Mouse (Mus musculus) limb, embryonic 11.5 days (tissue): ENCODE measurements around the gene Cox10. TPM values are rescaled to one million over a fixed set of nuclear protein-coding genes. Genes with fewer than 3 reads are reported as not detected.

Experiments used
- ATAC-seq: fragments of 200-750 bp; cut with Nextera tagmentation; 2 replicates; pipeline ENCODE4 v1.8.0; 2017; ENCODE audit warnings: low read depth; ENCODE audit not compliant: insufficient number of reproducible peaks, low FRiP score, low TSS enrichment
- DNase-seq: peaks from one replicate; pipeline ENCODE4 v3.0.0-alpha.2; 2015; ENCODE audit warnings: low spot score
- H3K27ac ChIP-seq: fragments of 300-500 bp; sonication (generic); replicated peaks from 2 replicates; pipeline ENCODE4 v1.5.1; 2014; ENCODE audit warnings: low read depth, mild to moderate bottlenecking, low read length
- H3K27me3 ChIP-seq: fragments of 300-500 bp; sonication (generic); 2 replicates; pipeline ENCODE4 v1.6.1; 2014; ENCODE audit warnings: mild to moderate bottlenecking, low read length, mixed read lengths; ENCODE audit not compliant: control insufficient read depth, insufficient read depth
- H3K36me3 ChIP-seq: fragments of 300-500 bp; sonication (generic); 2 replicates; pipeline ENCODE4 v1.6.1; 2014; ENCODE audit warnings: mild to moderate bottlenecking, low read length, moderate library complexity, mixed read lengths; ENCODE audit not compliant: control insufficient read depth, insufficient read depth
- H3K4me1 ChIP-seq: fragments of 300-500 bp; sonication (generic); 2 replicates; pipeline ENCODE4 v1.6.1; 2014; ENCODE audit warnings: low read length, mixed read lengths; ENCODE audit not compliant: control insufficient read depth, insufficient read depth
- H3K4me2 ChIP-seq: fragments of 300-500 bp; sonication (generic); 2 replicates; pipeline ENCODE4 v1.6.1; 2014; ENCODE audit warnings: low read depth, mild to moderate bottlenecking, moderate library complexity; ENCODE audit not compliant: severe bottlenecking
- H3K4me3 ChIP-seq: fragments of 300-500 bp; sonication (generic); 2 replicates; pipeline ENCODE4 v1.5.1; 2014; ENCODE audit warnings: low read depth, low read length
- H3K9ac ChIP-seq: fragments of 300-500 bp; sonication (generic); 2 replicates; pipeline ENCODE4 v1.6.1; 2014; ENCODE audit warnings: mild to moderate bottlenecking, low read length
- H3K9me3 ChIP-seq: fragments of 300-500 bp; sonication (generic); 2 replicates; pipeline ENCODE4 v1.6.1; 2016; ENCODE audit warnings: low read length; ENCODE audit not compliant: control insufficient read depth
- WGBS: fragments of 180-500 bp; shearing (Covaris S2); extraction: QIAGEN DNeasy Blood & Tissue Kit; methylation state at CpG from one replicate; pipeline ENCODE4 v1.1.7; 2014; 5-methylcytosine and 5-hydroxymethylcytosine counted together
- polyA plus RNA-seq: library from polyadenylated mRNA; unstranded; fragments of >200 nt; fragmentation: Nextera tagmentation; extraction: Ambion mirVana; gene quantifications from 2 replicates; pipeline ENCODE4 v1.2.1, GENCODE M21; 2014

The Cox10 gene
- polyA plus RNA-seq, 1 experiment from 2014 or later, result 30.7 TPM

DNA sequence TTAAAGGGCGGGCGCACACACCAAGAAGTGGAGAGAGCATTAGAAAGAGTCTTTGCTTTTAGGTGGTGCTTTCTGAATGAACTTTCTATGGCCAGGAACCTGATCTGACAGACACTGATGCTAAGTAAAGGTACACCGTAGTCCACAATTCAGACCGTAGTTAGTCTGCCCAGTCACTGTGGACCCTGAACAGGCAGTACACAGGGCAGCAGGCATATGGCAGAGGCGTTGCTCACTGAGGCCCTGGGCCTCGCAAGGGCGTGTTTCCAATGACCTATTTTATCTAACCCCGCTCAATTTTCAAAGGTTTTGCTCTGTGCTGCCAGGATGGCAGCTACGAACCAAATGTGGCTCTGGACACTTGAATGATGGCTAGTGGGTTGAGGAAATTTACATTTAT, 107.8 kb downstream of the Cox10 start:
- 87% methylated on average over 9 of the region's 9 CpGs for WGBS
- Histone ChIP-seq H3K27ac (no peak overlapping the region), H3K9me3 (no peaks in the 10 kb centered on the region), H3K9ac (no peak overlapping the region), H3K4me3 (no peak overlapping the region), H3K27me3 (no peaks in the 10 kb centered on the region), H3K4me2 (no peak overlapping the region), H3K4me1 (0 out of 2 replicates have a peak, but pooled peaks cover 4% of the 10 kb centered on the region), H3K36me3 (no peaks in the 10 kb centered on the region)
- ATAC-seq, result no peak
- no peak for DNase-seq

DNA sequence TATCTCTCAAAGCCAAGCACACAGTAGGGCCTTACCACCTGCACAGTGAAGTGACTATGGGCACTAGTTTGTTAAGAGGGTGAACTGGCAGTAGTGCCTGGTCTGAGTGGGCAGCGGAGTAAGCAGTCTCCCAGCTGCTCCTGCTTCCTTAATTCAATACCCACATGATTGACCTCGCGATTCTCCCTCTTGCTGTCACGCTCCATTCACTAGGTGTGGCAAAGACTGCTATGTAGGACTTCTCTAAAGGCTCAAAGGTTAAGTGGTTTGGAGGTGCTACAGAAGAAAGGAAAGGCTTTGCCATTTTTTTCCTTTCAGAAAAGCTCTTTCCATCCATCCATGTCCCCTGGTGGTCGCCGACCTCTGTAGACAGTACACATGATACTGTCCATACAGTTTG, 108.5 kb downstream of the Cox10 start:
- H3K4me1 ChIP-seq, result peaks cover 6% of the 10 kb centered on the region; the same call in 1 of the 2 replicates
- WGBS, result 94% methylated on average over 6 of the region's 6 CpGs
- H3K36me3 ChIP-seq, result no peaks in the 10 kb centered on the region
- no peaks in the 10 kb centered on the region for H3K9me3 ChIP-seq
- ATAC-seq, result no peak
- H3K27me3 ChIP-seq, result no peaks in the 10 kb centered on the region
- no peak overlapping the region for H3K9ac ChIP-seq
- H3K4me2 ChIP-seq, result no peak overlapping the region
- no peak overlapping the region for H3K27ac ChIP-seq
- no peak for DNase-seq
- H3K4me3 ChIP-seq, result no peak overlapping the region

DNA sequence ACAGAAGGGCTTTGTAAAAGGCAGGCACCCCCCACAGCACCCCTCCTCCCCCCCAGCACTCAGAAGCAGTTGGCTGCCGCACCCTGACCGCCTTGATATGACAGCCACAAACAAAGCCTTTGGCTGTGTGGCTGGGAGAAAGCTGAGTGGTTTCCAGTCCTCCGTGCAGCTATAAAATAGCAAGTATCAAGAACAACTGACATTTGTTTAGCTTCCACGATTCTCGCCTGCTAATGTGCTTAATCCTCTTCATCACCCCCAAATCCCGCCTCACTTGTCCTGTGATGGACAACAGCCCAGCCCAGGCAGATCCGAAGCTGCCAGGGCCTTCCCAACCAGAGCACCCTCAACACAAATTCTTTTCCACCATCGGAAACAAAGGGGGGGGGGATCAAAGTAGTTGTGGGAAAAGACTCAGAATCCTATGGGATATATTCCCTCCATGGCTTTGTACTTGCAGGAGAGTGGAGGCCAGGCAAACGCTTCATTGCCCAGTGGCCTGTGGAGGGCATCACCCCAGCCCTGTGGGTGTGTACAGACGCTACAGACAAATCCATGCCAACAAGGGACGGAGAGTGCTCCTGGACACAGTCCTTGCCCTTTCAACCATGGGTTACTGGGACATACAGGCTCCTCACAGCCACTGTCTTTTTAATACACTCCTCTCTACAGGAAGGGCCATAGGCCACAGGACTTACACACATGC, 109.9 kb downstream of the Cox10 start:
- ATAC-seq (no peak), DNase-seq (no peak)
- no peaks in the 10 kb centered on the region for H3K9me3 ChIP-seq
- H3K4me3 ChIP-seq, result no peak overlapping the region
- H3K36me3 ChIP-seq, result no peaks in the 10 kb centered on the region
- no peak overlapping the region for H3K27ac ChIP-seq
- H3K27me3 ChIP-seq, result no peaks in the 10 kb centered on the region
- H3K4me2 ChIP-seq, result no peak overlapping the region
- H3K9ac ChIP-seq, result no peak overlapping the region
- WGBS, result 47% methylated on average over 11 of the region's 11 CpGs
- H3K4me1 ChIP-seq, result peaks cover 8% of the 10 kb centered on the region; the same call in 1 of the 2 replicates

DNA sequence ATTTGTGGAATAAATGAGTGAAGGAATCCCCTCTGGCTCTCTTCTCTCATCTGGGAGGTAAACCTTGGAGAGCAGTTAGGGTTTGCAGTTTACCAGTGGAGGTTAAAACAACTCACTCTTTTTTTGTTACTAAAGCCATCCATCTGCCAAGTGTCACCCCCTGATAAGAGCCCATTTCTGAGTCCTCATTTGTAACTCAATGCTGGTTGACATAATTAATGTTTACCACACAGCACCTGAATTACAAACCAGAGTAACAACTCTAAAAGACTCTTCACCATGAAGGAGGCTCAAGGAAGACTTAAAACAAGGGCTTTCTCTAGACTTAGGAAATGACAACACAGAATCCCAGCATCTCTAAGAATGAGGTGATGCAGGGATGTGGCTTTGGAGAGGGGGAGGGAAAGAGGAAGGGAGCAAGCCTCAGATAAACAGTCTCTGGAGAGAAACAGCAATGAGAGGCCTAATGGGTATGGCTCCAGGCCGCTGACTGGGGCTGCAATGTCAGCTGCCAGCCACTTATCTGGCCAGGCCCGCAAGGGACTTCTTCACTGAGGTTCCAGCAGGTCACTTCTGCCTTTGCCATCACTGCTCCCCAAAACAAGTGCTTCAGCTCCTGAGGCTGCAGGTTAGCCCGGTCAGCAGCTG, 110.8 kb downstream of the Cox10 start:
- DNase-seq (no peak), ATAC-seq (no peak)
- 30% methylated on average over 3 of the region's 3 CpGs for WGBS
- Histone ChIP-seq H3K27ac (no peak overlapping the region), H3K9ac (no peak overlapping the region), H3K4me3 (no peak overlapping the region), H3K36me3 (no peaks in the 10 kb centered on the region), H3K27me3 (no peaks in the 10 kb centered on the region), H3K9me3 (no peaks in the 10 kb centered on the region), H3K4me1 (peaks cover 8% of the 10 kb centered on the region; the same call in 1 of the 2 replicates), H3K4me2 (no peak overlapping the region)

DNA sequence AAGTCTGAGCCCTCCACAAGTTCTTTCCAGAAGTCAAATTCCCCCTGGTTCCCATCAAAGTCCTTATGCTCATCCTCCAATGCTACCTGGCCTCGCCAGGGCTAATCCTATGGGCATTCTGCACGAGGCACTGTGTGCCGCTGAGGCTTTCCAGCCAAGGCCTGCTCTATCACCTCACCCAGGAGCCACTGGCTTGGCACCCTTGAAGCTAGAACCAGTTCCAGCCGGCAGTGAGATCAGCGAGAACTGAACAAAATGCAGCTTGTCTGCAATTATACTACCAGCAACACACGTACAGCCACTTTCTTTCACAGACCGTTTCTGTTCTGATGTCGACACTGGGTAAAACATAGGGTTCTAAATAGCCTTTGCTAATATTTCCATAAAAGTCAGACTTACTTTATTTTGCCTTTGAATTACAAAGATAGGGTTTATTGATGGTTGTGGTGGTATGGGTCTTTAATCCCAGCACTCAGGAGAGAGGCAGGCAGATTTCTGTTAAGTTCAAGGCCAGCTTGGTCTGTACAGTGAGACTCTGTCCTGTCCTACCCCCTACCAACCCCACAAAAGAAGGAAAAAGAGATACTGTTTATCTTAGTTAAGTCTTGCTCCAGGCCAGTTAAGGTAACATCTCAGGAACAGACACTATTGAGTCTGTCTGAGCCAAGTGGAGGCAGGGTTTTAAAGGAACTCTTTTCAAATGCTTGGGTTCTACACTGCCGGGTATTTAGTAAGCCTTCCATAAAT, 111.5 kb downstream of the Cox10 start:
- H3K27ac ChIP-seq, result no peak overlapping the region
- H3K4me3 ChIP-seq, result no peak overlapping the region
- 75% methylated on average over 9 of the region's 9 CpGs for WGBS
- no peaks in the 10 kb centered on the region for H3K27me3 ChIP-seq
- DNase-seq (no peak), ATAC-seq (no peak)
- H3K36me3 ChIP-seq, result no peaks in the 10 kb centered on the region
- H3K4me2 ChIP-seq, result no peak overlapping the region
- no peak overlapping the region for H3K9ac ChIP-seq
- peaks cover 8% of the 10 kb centered on the region; the same call in 1 of the 2 replicates for H3K4me1 ChIP-seq
- no peaks in the 10 kb centered on the region for H3K9me3 ChIP-seq

- H3K27ac ChIP-seq, result no peak overlapping the region
- WGBS, result 59% methylated on average over 5 of the region's 5 CpGs
- no peaks in the 10 kb centered on the region for H3K27me3 ChIP-seq
- DNase-seq (no peak), ATAC-seq (no peak)
- no peak overlapping the region for H3K9ac ChIP-seq
- no peaks in the 10 kb centered on the region for H3K36me3 ChIP-seq
- no peak overlapping the region for H3K4me2 ChIP-seq
- no peaks in the 10 kb centered on the region for H3K9me3 ChIP-seq
- H3K4me3 ChIP-seq, result no peak overlapping the region
- H3K4me1 ChIP-seq, result peaks cover 8% of the 10 kb centered on the region; the same call in 1 of the 2 replicates
Observed at GRCm38 (mm10) chr11:63965437-63965836, 113.8 kb downstream of the Cox10 start.

DNA sequence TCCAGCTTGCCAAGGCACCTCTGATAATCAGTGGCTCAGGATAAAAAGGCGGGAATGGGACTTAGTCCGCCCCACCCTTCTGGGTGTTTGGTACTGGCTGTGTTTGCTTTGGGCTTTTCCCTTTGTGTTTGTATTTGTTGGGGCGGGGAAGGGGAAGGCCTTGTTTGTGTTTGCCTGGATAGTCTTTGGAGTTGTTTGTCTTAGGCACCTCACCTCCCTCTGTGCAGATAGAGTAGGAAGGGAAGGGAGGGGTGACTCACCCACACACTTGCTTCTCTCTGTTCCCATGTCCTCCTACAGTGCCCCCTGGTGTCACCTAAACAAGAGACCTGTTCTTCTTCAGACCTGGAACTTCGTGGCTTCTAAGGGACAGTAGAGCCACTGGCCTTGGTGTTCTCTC, 122.1 kb downstream of the Cox10 start:
- Histone ChIP-seq H3K4me2 (no peak overlapping the region), H3K4me3 (no peak overlapping the region), H3K36me3 (no peaks in the 10 kb centered on the region), H3K4me1 (peaks cover 1% of the 10 kb centered on the region), H3K27me3 (no peaks in the 10 kb centered on the region), H3K9me3 (no peaks in the 10 kb centered on the region), H3K9ac (no peak overlapping the region), H3K27ac (no peak overlapping the region)
- WGBS, result 45% methylated on average over 4 of the region's 4 CpGs
- DNase-seq (no peak), ATAC-seq (no peak)

GRCm38 (mm10) chr11:63956748-63957147, 122.5 kb downstream of the Cox10 start:
- no peaks in the 10 kb centered on the region for H3K9me3 ChIP-seq
- no peak for DNase-seq
- no peak overlapping the region for H3K9ac ChIP-seq
- no peak overlapping the region for H3K27ac ChIP-seq
- 39% methylated on average over 7 of the region's 7 CpGs for WGBS
- no peak overlapping the region for H3K4me3 ChIP-seq
- H3K36me3 ChIP-seq, result no peaks in the 10 kb centered on the region
- peaks cover 5% of the 10 kb centered on the region for H3K4me1 ChIP-seq
- H3K4me2 ChIP-seq, result no peak overlapping the region
- H3K27me3 ChIP-seq, result no peaks in the 10 kb centered on the region
- ATAC-seq, result no peak
